In genomic region chr1:39446178-39446577, GRCm38 (mm10) we compare ENCODE assay signal across 10 mouse cellular contexts. TPM values are rescaled to one million over a fixed set of nuclear protein-coding genes. Genes with fewer than 3 reads are reported as not detected.
DNase-seq lines count a peak whose midpoint lies in the region; ATAC-seq and TF ChIP-seq lines count a peak whose summit lies in the region.
"Had no signal": no experiment of that assay in that cellular context is flagged by ENCODE, and none has a peak within 500 bp of the region (broad histone marks: within the 10 kb centered on the region; RNA-seq: fewer than 3 reads in every experiment).

No protein-coding gene starts in this region.

- no peak overlapping the region for H3K4me2 ChIP-seq in lung, postnatal 0 days (replicated peaks; ENCODE audit: low read depth, low read length)
- H3K4me2 ChIP-seq in forebrain, postnatal 0 days (ENCODE audit: low read depth): no peak overlapping the region
- 0 out of 2 replicates have a peak overlapping the region, but pooled peaks have one; percentile 5 for H3K4me2 ChIP-seq in stomach, postnatal 0 days (replicated peaks; ENCODE audit: low read depth)
- H3K4me2 ChIP-seq: embryonic facial prominence, embryonic 12.5 days; neural tube, embryonic 12.5 days had no signal

- DNase-seq in lung, postnatal 0 days (ENCODE audit: low spot score): peak; percentile 50
- no peak for DNase-seq in lung, adult 2 months
- DNase-seq in forebrain, postnatal 0 days: peak; percentile 72
- peak; percentile 35 for DNase-seq in liver
- no peak for DNase-seq in stomach, postnatal 0 days (ENCODE audit: low spot score)
- no peak for DNase-seq in adrenal gland, adult (ENCODE audit: inconsistent age in 2 of 2, low spot score in 1 of 2)
- no peak for DNase-seq in neural tube, embryonic 10.5 days (ENCODE audit: extremely low spot score, low spot score)

- TF ChIP-seq EP300 in lung, postnatal 0 days (IDR thresholded peaks at IDR 0.05): peak; percentile 25; the same call in 1 of the 2 replicates
- TF ChIP-seq EP300 in stomach, postnatal 0 days (optimal IDR thresholded peaks at IDR 0.05): no peak

- H3K36me3 ChIP-seq in lung, postnatal 0 days (ENCODE audit: insufficient read depth, low read length): no peaks in the 10 kb centered on the region
- no peaks in the 10 kb centered on the region for H3K36me3 ChIP-seq in forebrain, postnatal 0 days (ENCODE audit: insufficient read depth)
- H3K36me3 ChIP-seq in stomach, postnatal 0 days (ENCODE audit: control insufficient read depth, insufficient read depth, low read length): no peaks in the 10 kb centered on the region
- H3K36me3 ChIP-seq: embryonic facial prominence, embryonic 12.5 days; neural tube, embryonic 12.5 days had no signal

- H3K27ac ChIP-seq in lung, postnatal 0 days (ENCODE audit: low read length): 0 out of 2 replicates have a peak overlapping the region, but pooled peaks have one; percentile 51
- peak overlapping the region; percentile 48 for H3K27ac ChIP-seq in forebrain, postnatal 0 days (ENCODE audit: low read depth, low read length)
- H3K27ac ChIP-seq in stomach, postnatal 0 days (replicated peaks): peak overlapping the region; percentile 83
- H3K27ac ChIP-seq: embryonic facial prominence, embryonic 12.5 days; neural tube, embryonic 12.5 days had no signal

- no peaks in the 10 kb centered on the region for H3K27me3 ChIP-seq in lung, postnatal 0 days (replicated peaks; ENCODE audit: insufficient read depth, low read length)
- no peaks in the 10 kb centered on the region for H3K27me3 ChIP-seq in forebrain, postnatal 0 days (ENCODE audit: insufficient read depth, low read length)
- H3K27me3 ChIP-seq in stomach, postnatal 0 days (ENCODE audit: control insufficient read depth, insufficient read depth, low read length): no peaks in the 10 kb centered on the region
- H3K27me3 ChIP-seq: embryonic facial prominence, embryonic 12.5 days; neural tube, embryonic 12.5 days; Patski had no signal

- no peak for TF ChIP-seq CTCF in lung, postnatal 0 days (IDR thresholded peaks at IDR 0.05)
- no peak for TF ChIP-seq CTCF in lung, adult 2 months (IDR thresholded peaks at IDR 0.05; ENCODE audit: insufficient read depth, low read length)
- no peak for TF ChIP-seq CTCF in forebrain, postnatal 0 days (IDR thresholded peaks at IDR 0.05; ENCODE audit: low read depth)
- TF ChIP-seq CTCF in stomach, postnatal 0 days (IDR thresholded peaks at IDR 0.05; ENCODE audit: low read depth): no peak

- WGBS in lung, postnatal 0 days: 57% methylated on average over 5 of the region's 5 CpGs
- 61% methylated on average over 5 of the region's 5 CpGs for WGBS in lung, adult 2 months
- 31% methylated on average over 5 of the region's 5 CpGs for WGBS in forebrain, postnatal 0 days
- 44% methylated on average over 5 of the region's 5 CpGs for WGBS in stomach, postnatal 0 days

- no peak overlapping the region for H3K9ac ChIP-seq in lung, postnatal 0 days (replicated peaks; ENCODE audit: low read depth)
- H3K9ac ChIP-seq in forebrain, postnatal 0 days: no peak overlapping the region
- no peak overlapping the region for H3K9ac ChIP-seq in stomach, postnatal 0 days (ENCODE audit: low read length)
- H3K9ac ChIP-seq: embryonic facial prominence, embryonic 12.5 days; neural tube, embryonic 12.5 days had no signal

- no peaks in the 10 kb centered on the region for H3K9me3 ChIP-seq in lung, postnatal 0 days (ENCODE audit: low read length)
- H3K9me3 ChIP-seq in forebrain, postnatal 0 days (ENCODE audit: low read length): no peaks in the 10 kb centered on the region
- H3K9me3 ChIP-seq in stomach, postnatal 0 days (ENCODE audit: control insufficient read depth, low read length): no peaks in the 10 kb centered on the region
- H3K9me3 ChIP-seq: embryonic facial prominence, embryonic 12.5 days; neural tube, embryonic 12.5 days had no signal

- no peak overlapping the region for H3K4me3 ChIP-seq in lung, postnatal 0 days (ENCODE audit: low read depth, low read length)
- H3K4me3 ChIP-seq in lung, adult 2 months (replicated peaks; ENCODE audit: extremely low read depth, low read depth, low read length): no peak overlapping the region
- H3K4me3 ChIP-seq in forebrain, postnatal 0 days (ENCODE audit: low read depth, low read length): no peak overlapping the region
- no peak overlapping the region for H3K4me3 ChIP-seq in stomach, postnatal 0 days (ENCODE audit: low read depth, low read length)
- H3K4me3 ChIP-seq: embryonic facial prominence, embryonic 12.5 days; neural tube, embryonic 12.5 days had no signal

- peaks cover 5% of the 10 kb centered on the region; the same call in 1 of the 2 replicates for H3K4me1 ChIP-seq in lung, postnatal 0 days (ENCODE audit: insufficient read depth, low read depth, low read length)
- H3K4me1 ChIP-seq in lung, adult 2 months (ENCODE audit: control insufficient read depth, insufficient read depth, low read length): peaks cover 10% of the 10 kb centered on the region
- peaks cover 25% of the 10 kb centered on the region for H3K4me1 ChIP-seq in forebrain, postnatal 0 days (ENCODE audit: insufficient read depth)
- H3K4me1 ChIP-seq in stomach, postnatal 0 days (replicated peaks; ENCODE audit: control insufficient read depth, insufficient read depth): peaks cover 8% of the 10 kb centered on the region; the same call in 1 of the 2 replicates

- peak; percentile 57 for ATAC-seq in lung, postnatal 0 days
- peak; percentile 73 for ATAC-seq in forebrain, postnatal 0 days
- ATAC-seq in stomach, postnatal 0 days (ENCODE audit: low FRiP score, low TSS enrichment): no peak
- ATAC-seq: Patski had no signal

- no peak for TF ChIP-seq POLR2A in lung, adult 2 months (IDR thresholded peaks at IDR 0.05; ENCODE audit: borderline replicate concordance, extremely low read depth, low read depth, low read length)

RNA-seq across cellular contexts. Expression of gene Tbc1d8, which starts 32.4 kb away (rescaled TPM):
- 14.5 and 18.0 TPM in 2 replicates for polyA plus RNA-seq in lung, postnatal 0 days (2015; fragmentation: Nextera tagmentation; extraction: Ambion mirVana)
- 27.2 and 30.9 TPM in 2 replicates for polyA plus RNA-seq in lung, adult 2 months (2012; rRNA removed)
- total RNA-seq in forebrain, postnatal 0 days (2014; rRNA removed): 15.9 and 19.3 TPM in 2 replicates
- polyA plus RNA-seq in forebrain, postnatal 0 days (2015; fragmentation: Nextera tagmentation; extraction: Ambion mirVana): 6.0 and 7.7 TPM in 2 replicates
- polyA plus RNA-seq in stomach, postnatal 0 days (2015; fragmentation: Nextera tagmentation; extraction: Ambion mirVana): 5.3 and 7.3 TPM in 2 replicates

Comparison
In these comparisons a context has a peak if more than half of its experiments do, and no peak if none do; other contexts are left out.
1. DNase-seq: peak in lung, postnatal 0 days (single experiment), forebrain, postnatal 0 days (single experiment) and liver (single experiment); none in lung, adult 2 months (single experiment), stomach, postnatal 0 days (single experiment), adrenal gland, adult (0 of 2) and neural tube, embryonic 10.5 days (single experiment).
2. Peak in every context shown above with its lines, with median percentiles within 50 percentile points of each other: H3K27ac ChIP-seq.